Mouse (Mus musculus) heart, embryonic 12.5 days (tissue): ENCODE measurements around the gene Shisa5. TPM values are rescaled to one million over a fixed set of nuclear protein-coding genes. Genes with fewer than 3 reads are reported as not detected.
A peak's percentile ranks its signal among the peaks of the same experiment; 100 is the strongest.

Source experiments
- ATAC-seq: fragments of 200-750 bp; cut with Nextera tagmentation; 2 replicates; pipeline ENCODE4 v1.8.0; 2017; ENCODE audit warnings: moderate TSS enrichment, moderate library complexity; ENCODE audit not compliant: insufficient number of reproducible peaks, low FRiP score
- H3K27ac ChIP-seq: fragments of 300-500 bp; sonication (generic); 2 replicates; pipeline ENCODE4 v1.5.1; 2016; ENCODE audit warnings: mild to moderate bottlenecking, moderate library complexity; ENCODE audit not compliant: poor library complexity, severe bottlenecking
- H3K27me3 ChIP-seq: fragments of 300-500 bp; sonication (generic); replicated peaks from 2 replicates; pipeline ENCODE4 v1.6.1; 2016; ENCODE audit warnings: mild to moderate bottlenecking, moderate library complexity
- H3K36me3 ChIP-seq: fragments of 300-500 bp; sonication (generic); 2 replicates; pipeline ENCODE4 v1.6.1; 2016; ENCODE audit warnings: mild to moderate bottlenecking, moderate library complexity
- H3K4me1 ChIP-seq: fragments of 300-500 bp; sonication (generic); replicated peaks from 2 replicates; pipeline ENCODE4 v1.6.1; 2016; ENCODE audit warnings: mild to moderate bottlenecking
- H3K4me2 ChIP-seq: fragments of 300-500 bp; sonication (generic); 2 replicates; pipeline ENCODE4 v1.6.1; 2016; ENCODE audit warnings: mild to moderate bottlenecking, moderate library complexity
- H3K4me3 ChIP-seq: fragments of 300-500 bp; sonication (generic); 2 replicates; pipeline ENCODE4 v1.5.1; 2016; ENCODE audit warnings: mild to moderate bottlenecking
- H3K9ac ChIP-seq: fragments of 300-500 bp; sonication (generic); 2 replicates; pipeline ENCODE4 v1.6.1; 2016; ENCODE audit warnings: mild to moderate bottlenecking, moderate library complexity
- H3K9me3 ChIP-seq: fragments of 300-500 bp; sonication (generic); replicated peaks from 2 replicates; pipeline ENCODE4 v1.6.1; 2016; ENCODE audit warnings: mild to moderate bottlenecking, moderate library complexity
- WGBS: fragments of 180-500 bp; shearing (Covaris S2); methylation state at CpG from one replicate; pipeline ENCODE4 v1.1.7; 2016; 5-methylcytosine and 5-hydroxymethylcytosine counted together
- polyA plus RNA-seq: library from polyadenylated mRNA; unstranded; fragments of >200 nt; fragmentation: Nextera tagmentation; extraction: Ambion mirVana; gene quantifications from 2 replicates; pipeline ENCODE4 v1.2.1, GENCODE M21; 2016

Gene Shisa5
- polyA plus RNA-seq, 1 experiment from 2014 or later = 67.5 TPM

DNA sequence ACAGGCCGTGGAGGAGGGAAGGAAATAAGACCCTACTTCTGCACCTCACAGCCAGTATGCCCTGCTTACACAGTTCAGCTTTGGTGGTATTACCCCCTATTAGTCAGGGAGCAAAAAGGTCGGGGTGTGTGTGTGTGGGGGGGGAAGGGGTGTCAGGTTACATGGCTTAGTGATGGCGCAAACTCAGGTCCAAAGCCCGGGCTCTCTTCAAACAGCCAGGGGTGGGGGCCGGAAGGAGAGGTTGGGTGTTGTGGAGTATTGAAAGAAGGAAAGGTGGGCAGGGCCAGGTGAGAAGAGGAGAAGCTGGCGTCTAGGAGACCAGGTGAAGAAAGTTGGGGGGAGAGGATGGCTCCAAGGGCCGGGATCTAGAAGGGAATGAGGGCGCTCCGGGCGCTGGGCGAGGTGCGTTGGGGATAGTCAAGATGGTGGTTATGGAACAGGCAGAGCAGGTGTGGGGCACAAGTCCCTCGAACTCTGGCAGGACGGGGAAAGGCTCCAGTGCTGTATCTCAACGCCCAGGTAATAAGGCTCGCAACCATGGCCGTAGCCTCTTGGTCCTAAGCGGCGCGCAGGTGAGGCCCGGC is 56.3 kb downstream of the Shisa5 start:
- Histone ChIP-seq H3K4me3 (peak overlapping the region; percentile 85), H3K9ac (peak overlapping the region; percentile 97), H3K9me3 (no peaks in the 10 kb centered on the region), H3K4me1 (peaks cover 59% of the 10 kb centered on the region), H3K4me2 (peak overlapping the region; percentile 83), H3K36me3 (peaks cover 30% of the 10 kb centered on the region), H3K27me3 (no peaks in the 10 kb centered on the region), H3K27ac (peak overlapping the region; percentile 99)
- WGBS = 2% methylated on average over 17 of the region's 21 CpGs
- no peak for ATAC-seq

DNA sequence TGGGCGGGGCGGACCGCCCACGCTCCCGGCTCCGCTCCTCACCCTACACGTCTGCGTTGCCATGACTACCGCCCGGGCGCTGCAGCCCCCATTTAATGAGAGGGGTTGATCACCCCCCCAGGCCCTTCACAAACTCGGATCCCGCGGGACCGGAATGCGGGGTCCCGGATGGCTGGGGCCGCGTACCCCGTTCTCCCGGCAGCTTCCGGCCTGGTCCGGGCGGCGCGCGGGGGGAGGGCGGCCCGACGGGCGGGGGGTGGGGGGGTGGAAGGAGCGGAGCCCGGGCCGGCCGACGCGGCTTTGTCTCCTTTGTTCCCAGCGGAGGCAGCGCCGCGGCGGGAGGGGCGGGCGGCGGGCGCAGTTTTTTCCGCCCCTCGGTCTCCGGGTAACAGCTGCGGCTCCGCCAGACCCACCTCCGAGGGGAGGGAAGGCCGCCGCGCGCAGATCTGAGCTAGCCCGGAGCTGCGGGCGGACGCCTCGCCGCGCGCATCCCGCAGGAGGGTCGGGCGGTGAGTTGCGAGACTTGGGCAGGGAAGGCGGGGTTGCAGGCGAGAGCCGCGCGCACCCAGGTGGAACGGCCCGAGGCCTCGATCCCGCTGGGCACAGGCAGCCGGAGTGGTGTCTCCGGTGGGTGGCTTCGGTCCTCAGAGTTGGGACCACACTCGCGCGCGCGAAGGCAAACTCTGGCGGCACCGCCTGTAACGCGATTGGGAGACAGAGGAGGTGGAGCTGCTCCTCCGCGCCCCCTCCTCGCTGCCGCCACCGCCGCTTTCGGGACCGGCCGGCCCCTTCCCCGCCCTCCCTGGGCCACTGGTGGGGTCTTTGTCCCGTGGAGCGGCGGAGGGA is 57.0 kb downstream of the Shisa5 start, which contains the start of gene Plxnb1:
Gene Plxnb1 (plus strand): TSS at position 253 of the 846 bp plus-strand sequence.
- Histone ChIP-seq H3K4me1 (peaks cover 66% of the 10 kb centered on the region), H3K4me2 (peak within 1 kb of the TSS; percentile 83), H3K27me3 (no peaks in the 10 kb centered on the region), H3K36me3 (peaks cover 27% of the 10 kb centered on the region), H3K9ac (peak within 1 kb of the TSS; percentile 97), H3K4me3 (peak within 1 kb of the TSS; percentile 85), H3K27ac (peak within 1 kb of the TSS; percentile 99), H3K9me3 (no peaks in the 10 kb centered on the region)
- WGBS = under 1% methylated on average over 79 of the region's 102 CpGs
- ATAC-seq = peak; percentile 51

DNA sequence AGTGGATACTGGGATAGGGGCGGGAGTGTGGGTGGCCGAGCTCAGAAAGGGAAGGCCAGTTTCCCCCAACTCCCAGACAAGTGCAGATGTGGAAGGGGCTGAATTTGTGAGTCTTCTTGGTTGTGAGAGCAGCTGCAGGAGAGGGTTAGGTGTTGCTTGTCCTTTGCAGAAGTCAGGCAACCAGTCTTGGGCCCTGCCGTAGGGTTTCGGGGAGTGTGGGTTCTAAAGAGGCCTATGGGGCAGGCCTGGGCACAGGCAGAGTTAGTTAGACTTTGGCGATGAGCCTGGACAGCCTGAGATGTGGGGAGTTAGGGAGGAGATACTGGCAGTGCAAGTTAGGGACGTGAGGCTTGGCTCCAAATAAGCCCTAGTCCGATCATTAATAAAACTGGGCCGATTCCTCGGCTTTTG is 57.9 kb downstream of the Shisa5 start:
- Histone ChIP-seq H3K9me3 (no peaks in the 10 kb centered on the region), H3K36me3 (peaks cover 24% of the 10 kb centered on the region), H3K27ac (peak overlapping the region; percentile 99), H3K4me1 (peaks cover 71% of the 10 kb centered on the region), H3K27me3 (no peaks in the 10 kb centered on the region), H3K4me3 (peak overlapping the region; percentile 85), H3K9ac (peak overlapping the region; percentile 97), H3K4me2 (peak overlapping the region; percentile 83)
- WGBS = 42% methylated on average over 9 of the region's 9 CpGs
- ATAC-seq = no peak

DNA sequence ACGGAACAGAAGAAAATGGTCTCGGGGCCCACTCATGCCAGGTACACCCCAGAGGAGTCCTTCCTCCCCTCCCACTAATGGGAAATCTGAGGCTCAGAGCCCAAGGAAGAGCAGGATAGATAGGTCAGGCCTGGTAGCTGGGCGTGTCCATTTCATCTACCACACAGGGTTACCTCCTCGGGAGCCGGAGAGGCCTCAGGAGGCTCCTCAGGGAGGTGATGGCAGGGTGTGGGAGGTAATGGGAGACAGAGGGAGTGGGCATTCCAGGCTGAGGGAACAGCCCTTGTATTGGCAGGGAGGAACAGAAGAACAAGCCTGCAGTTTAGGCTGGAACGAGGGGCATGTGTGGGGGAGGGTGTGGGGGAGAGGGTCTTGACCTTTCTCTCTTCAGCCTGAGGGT is 58.5 kb downstream of the Shisa5 start:
- H3K36me3 ChIP-seq = peaks cover 23% of the 10 kb centered on the region
- no peaks in the 10 kb centered on the region for H3K9me3 ChIP-seq
- 34% methylated on average over 6 of the region's 6 CpGs for WGBS
- H3K9ac ChIP-seq = peak overlapping the region; percentile 97
- no peaks in the 10 kb centered on the region for H3K27me3 ChIP-seq
- peak overlapping the region; percentile 83 for H3K4me2 ChIP-seq
- H3K27ac ChIP-seq = peak overlapping the region; percentile 99
- H3K4me3 ChIP-seq = peak overlapping the region; percentile 85
- H3K4me1 ChIP-seq = peaks cover 71% of the 10 kb centered on the region
- ATAC-seq = no peak

DNA sequence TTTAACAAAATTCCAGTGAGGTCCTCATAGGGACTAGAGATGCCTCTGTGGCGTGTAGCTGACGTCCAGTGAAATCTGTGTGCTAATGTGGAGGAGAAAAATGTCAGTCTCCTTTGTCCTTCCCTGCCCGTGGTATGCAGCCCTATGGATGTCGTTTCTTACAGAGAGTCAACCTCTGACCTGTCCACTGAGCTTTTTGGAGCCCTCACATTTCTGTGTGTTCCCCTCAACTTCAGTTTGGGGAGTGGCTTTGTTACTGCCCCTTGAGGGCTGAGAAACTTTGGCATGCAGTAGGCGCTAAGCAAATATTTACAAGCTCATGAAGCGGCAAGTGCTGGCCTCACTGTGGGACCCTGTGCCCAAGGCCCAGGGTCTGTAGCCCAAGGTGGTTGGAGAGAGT is 58.9 kb downstream of the Shisa5 start:
- WGBS = 33% methylated on average over 6 of the region's 6 CpGs
- no peak for ATAC-seq
- peaks cover 24% of the 10 kb centered on the region for H3K36me3 ChIP-seq
- H3K4me1 ChIP-seq = peaks cover 71% of the 10 kb centered on the region
- H3K27me3 ChIP-seq = no peaks in the 10 kb centered on the region
- peak overlapping the region; percentile 97 for H3K9ac ChIP-seq
- H3K27ac ChIP-seq = peak overlapping the region; percentile 99
- peak overlapping the region; percentile 83 for H3K4me2 ChIP-seq
- H3K4me3 ChIP-seq = peak overlapping the region; percentile 85
- H3K9me3 ChIP-seq = no peaks in the 10 kb centered on the region

DNA sequence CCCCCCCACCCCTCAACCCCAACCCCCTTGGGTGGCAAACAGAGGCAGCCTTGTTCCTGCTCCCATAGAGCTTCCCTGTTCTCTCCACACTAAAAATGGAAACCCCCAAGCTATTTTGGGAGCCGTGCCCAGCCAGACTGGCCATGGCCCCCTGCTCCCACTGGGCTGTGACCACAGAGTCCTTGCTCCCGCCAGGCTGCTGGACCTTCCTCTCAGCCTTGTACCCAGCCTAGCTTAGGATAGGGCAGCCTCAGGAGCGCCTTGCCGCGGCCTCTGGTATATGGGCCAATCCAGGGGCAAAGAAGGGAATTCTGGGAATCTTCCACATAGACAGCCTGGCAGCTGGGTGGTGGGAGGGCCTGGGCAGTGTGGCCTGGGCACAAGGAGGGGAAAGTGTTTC is 59.5 kb downstream of the Shisa5 start:
- H3K9ac ChIP-seq = peak overlapping the region; percentile 97
- peak overlapping the region; percentile 83 for H3K4me2 ChIP-seq
- peak overlapping the region; percentile 99 for H3K27ac ChIP-seq
- H3K4me1 ChIP-seq = peaks cover 72% of the 10 kb centered on the region
- no peak for ATAC-seq
- 48% methylated on average over 5 of the region's 5 CpGs for WGBS
- H3K9me3 ChIP-seq = no peaks in the 10 kb centered on the region
- no peak overlapping the region for H3K4me3 ChIP-seq
- peaks cover 25% of the 10 kb centered on the region for H3K36me3 ChIP-seq
- no peaks in the 10 kb centered on the region for H3K27me3 ChIP-seq

DNA sequence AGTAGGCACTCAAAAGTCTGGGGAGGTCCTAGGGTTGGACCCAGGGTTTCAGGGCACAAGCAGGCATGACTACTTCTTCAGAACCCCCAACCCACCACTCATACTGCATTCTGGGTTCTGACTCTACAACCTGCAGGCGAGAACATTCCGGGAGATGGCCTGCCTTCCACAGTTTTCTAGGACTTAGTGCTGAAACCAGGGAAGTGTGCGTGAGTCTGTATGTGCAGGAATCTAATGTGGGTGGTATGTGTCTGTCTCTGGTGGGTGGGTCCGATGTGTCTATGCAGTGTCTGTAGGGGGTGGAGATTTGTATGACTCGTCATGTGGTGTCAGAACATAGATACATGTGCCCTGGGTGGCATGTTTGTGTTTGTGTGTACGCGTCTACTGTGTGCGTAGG is 60.0 kb downstream of the Shisa5 start:
- H3K4me2 ChIP-seq = peak overlapping the region; percentile 83
- H3K4me3 ChIP-seq = no peak overlapping the region
- no peak for ATAC-seq
- H3K9me3 ChIP-seq = no peaks in the 10 kb centered on the region
- H3K27me3 ChIP-seq = no peaks in the 10 kb centered on the region
- peak overlapping the region; percentile 97; the same call in 1 of the 2 replicates for H3K9ac ChIP-seq
- H3K27ac ChIP-seq = peak overlapping the region; percentile 99
- WGBS = 75% methylated on average over 8 of the region's 8 CpGs
- peaks cover 72% of the 10 kb centered on the region for H3K4me1 ChIP-seq
- H3K36me3 ChIP-seq = peaks cover 29% of the 10 kb centered on the region

DNA sequence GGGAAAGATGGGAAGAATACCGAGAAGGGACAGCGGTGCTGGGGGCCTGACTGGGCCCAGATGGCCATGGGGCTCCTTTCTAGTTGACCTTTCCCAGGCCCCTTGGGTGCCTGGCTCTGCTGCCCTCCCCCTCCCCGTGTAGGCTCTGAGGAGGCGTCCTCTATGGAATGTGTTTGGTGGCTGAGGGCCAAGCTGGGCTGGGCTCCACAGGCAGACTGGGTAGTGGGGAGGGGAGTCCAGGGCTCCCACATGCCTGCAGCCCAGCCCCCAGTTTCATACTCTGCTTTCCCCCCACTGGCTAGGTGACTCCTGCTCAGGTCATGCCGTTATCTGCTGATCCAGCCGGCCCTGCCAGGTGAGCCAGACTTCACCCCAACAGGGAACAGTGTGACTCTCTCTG is 60.6 kb downstream of the Shisa5 start:
- Histone ChIP-seq H3K36me3 (peaks cover 35% of the 10 kb centered on the region), H3K4me3 (peak overlapping the region; percentile 18; the same call in 1 of the 2 replicates), H3K9ac (peak overlapping the region; percentile 97; the same call in 1 of the 2 replicates), H3K27me3 (no peaks in the 10 kb centered on the region), H3K4me1 (peaks cover 71% of the 10 kb centered on the region), H3K4me2 (peak overlapping the region; percentile 83), H3K9me3 (no peaks in the 10 kb centered on the region), H3K27ac (peak overlapping the region; percentile 99)
- 22% methylated on average over 6 of the region's 6 CpGs for WGBS
- ATAC-seq = peak; percentile 71

DNA sequence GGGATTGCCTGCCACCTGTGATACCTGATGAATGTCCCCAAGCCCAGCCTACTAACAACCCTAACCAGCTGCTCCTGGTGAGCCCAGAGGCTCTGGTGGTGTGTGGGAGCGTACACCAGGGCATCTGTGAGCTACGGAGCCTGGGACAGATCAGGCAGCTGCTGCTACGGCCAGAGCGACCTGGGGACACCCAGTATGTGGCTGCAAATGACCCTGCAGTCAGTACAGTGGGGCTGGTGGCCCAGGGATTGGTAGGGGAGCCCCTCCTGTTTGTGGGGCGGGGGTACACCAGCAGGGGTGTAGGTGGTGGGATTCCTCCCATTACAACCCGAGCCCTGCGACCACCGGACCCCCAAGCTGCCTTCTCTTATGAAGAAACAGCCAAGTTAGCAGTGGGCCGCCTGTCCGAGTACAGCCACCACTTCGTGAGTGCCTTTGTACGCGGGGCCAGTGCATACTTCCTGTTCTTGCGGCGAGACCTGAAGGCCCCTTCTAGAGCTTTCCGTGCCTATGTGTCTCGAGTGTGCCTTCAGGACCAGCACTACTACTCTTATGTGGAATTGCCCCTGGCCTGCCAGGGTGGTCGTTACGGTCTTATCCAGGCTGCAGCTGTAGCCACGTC is 62.1 kb downstream of the Shisa5 start:
- Histone ChIP-seq H3K4me1 (peaks cover 77% of the 10 kb centered on the region), H3K4me3 (no peak overlapping the region), H3K27me3 (no peaks in the 10 kb centered on the region), H3K27ac (no peak overlapping the region), H3K9me3 (no peaks in the 10 kb centered on the region), H3K36me3 (peaks cover 47% of the 10 kb centered on the region), H3K9ac (0 out of 2 replicates have a peak overlapping the region, but pooled peaks have one; percentile 11), H3K4me2 (no peak overlapping the region)
- 83% methylated on average over 20 of the region's 20 CpGs for WGBS
- no peak for ATAC-seq

DNA sequence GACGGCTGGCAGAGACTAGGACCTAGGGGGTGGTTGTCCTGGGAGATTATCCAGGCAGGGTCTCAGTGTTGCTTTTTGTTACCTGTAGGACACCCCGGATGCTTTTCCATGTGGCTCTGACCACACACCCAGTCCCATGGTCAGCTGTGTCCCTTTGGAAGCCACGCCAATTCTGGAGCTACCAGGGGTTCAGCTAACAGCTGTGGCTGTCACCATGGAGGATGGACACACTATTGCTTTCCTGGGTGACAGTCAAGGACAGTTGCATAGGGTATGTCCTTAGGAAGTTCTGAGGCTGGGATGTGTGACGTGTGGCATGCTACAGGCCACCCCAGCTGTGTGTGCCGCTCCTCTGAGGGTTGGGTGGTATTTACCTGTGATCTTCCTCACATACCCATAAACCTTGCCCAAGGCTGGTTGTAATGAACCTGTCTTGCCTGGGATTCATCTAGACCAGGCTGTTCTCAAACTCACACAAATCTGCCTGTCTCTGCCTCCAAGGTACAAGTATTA is 63.6 kb downstream of the Shisa5 start:
- peaks cover 62% of the 10 kb centered on the region for H3K36me3 ChIP-seq
- no peaks in the 10 kb centered on the region for H3K9me3 ChIP-seq
- H3K27ac ChIP-seq = no peak overlapping the region
- no peak for ATAC-seq
- peaks cover 67% of the 10 kb centered on the region for H3K4me1 ChIP-seq
- H3K9ac ChIP-seq = no peak overlapping the region
- no peaks in the 10 kb centered on the region for H3K27me3 ChIP-seq
- WGBS = 87% methylated on average over 5 of the region's 5 CpGs
- no peak overlapping the region for H3K4me2 ChIP-seq
- no peak overlapping the region for H3K4me3 ChIP-seq

DNA sequence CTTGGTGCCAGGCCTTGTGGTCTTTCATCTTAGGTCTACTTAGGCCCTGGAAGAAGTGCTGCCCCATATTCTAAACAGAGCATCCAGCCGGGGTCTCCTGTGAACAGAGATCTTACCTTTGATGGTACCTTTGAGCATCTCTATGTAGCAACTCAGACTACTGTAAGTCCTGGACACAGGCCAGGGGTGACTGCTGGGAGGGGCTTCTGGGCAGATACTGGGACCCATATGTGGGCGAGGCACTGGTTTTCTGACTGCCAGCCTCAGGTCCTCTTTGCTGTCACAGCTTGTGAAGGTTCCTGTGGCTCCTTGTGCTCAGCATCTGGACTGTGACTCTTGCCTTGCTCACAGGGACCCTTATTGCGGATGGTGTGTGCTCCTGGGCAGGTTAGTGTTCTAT is 64.2 kb downstream of the Shisa5 start:
- 87% methylated on average over 3 of the region's 3 CpGs for WGBS
- ATAC-seq = no peak
- Histone ChIP-seq H3K9ac (no peak overlapping the region), H3K4me2 (no peak overlapping the region), H3K36me3 (peaks cover 68% of the 10 kb centered on the region), H3K4me3 (no peak overlapping the region), H3K27me3 (no peaks in the 10 kb centered on the region), H3K27ac (no peak overlapping the region), H3K9me3 (no peaks in the 10 kb centered on the region), H3K4me1 (peaks cover 62% of the 10 kb centered on the region)
